Mouse (Mus musculus) thymus, postnatal 14 days (tissue): Measurements from ENCODE around the gene Myo1f.
"Not testable (repeated sequence)": the region's sequence is repeated elsewhere in the genome, so short reads cannot be mapped to it uniquely, and the experiment has no call there.

ENCODE experiments used
- DNase-seq: peaks from one replicate; pipeline ENCODE4 v3.0.0; 2021

The Myo1f gene

DNA sequence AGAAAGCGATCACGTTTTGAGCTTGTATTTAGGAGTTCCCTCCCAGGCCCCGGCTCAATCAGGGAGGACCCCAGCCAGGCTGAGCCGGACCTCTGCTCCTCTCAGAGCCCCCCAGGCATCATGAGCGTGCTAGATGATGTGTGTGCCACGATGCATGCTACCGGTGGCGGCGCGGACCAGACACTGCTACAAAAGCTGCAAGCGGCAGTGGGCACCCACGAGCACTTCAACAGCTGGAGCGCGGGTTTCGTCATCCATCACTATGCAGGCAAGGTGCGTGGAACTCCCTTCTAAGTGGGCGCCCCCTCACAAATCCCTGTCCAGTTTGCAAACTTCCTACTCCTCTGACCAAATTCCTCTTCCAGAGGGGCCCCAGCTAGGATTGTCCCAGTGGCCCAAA is 30.5 kb downstream of the Myo1f start:
- DNase-seq = no peak

DNA sequence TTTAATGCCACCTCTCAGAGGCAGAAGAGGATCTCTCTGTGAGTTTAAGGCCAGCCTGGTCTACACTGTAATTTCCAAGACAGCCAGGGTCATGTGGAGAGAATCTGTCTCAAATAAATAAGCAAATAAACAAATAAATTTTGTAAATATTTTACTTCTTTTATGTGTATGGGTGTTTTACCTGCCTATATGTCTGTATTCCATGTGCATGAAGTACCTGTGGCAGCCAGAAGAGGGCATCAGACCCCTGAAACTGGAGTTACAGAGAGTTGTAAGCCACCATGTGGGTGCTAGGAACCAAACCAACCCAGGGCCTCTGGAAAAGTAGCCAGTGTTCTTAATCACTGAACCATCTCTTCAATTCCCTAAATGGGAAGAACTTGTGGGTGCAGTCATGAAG is 41.8 kb downstream of the Myo1f start:
- no peak for DNase-seq

DNA sequence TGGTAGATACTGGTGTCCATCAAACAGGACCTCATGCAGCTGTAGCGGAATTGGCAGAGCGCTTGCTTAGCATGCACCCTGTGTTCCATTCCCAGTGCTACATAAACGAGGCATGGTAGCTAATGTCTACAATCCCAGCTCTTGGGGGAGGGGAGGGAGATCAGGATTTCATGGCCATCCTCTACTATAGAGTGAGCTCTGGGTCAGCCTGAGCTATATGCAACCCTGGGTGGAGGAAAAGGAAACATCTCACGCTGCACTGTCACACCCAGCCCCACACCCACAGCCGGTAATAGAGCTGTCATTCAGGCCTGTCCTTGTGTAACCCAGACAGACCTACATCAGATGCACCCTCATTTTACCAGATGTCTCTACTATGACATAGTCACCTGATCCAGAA is 43.0 kb downstream of the Myo1f start:
- no peak for DNase-seq

DNA sequence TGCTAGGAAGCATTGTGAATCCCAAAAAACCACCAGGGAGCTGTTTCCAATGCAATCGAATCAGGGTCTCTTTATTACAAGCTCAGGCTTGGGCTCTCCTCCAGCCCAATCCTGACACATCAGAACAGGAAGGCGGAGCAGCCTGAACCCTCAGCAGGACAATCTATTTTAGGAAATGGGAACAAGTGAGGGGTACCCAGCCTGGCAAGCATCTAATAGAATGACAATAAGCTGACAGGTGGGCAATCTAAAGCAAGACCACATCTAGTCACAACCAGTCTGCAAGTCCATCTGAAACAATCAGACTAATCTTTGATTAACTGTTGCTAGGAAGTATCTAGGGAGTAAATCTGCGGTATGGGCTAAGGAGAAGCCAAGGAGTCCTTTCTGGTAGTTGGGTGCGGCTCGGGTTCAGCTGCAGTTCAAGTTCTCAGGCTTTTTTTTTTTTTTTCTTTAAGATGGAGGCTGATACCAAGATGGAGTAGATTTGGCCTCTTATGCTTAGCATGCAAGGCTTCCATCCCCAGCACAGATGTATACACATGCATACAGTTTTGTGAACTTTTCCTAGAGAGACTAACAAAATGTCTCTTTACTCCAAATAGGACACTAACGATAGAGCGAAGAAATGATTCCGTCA is 44.4 kb downstream of the Myo1f start:
- no peak for DNase-seq

DNA sequence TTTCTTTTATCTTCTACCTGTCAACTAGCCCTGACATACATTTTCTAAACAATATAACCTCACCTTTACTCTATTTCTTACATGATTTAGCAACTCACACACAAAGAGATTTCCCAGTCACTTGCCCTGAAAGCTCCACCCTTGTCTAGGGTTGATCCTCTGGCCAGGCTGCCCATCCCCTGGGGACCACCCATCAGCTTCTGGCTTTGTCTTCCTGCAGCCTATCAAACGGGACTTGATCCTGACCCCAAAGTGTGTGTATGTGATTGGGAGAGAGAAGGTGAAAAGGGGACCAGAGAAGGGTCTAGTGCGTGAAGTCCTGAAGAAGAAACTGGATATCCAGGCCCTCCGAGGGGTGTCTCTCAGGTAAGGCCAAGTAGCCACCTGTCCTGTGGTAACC is 45.3 kb downstream of the Myo1f start:
- no peak for DNase-seq

DNA sequence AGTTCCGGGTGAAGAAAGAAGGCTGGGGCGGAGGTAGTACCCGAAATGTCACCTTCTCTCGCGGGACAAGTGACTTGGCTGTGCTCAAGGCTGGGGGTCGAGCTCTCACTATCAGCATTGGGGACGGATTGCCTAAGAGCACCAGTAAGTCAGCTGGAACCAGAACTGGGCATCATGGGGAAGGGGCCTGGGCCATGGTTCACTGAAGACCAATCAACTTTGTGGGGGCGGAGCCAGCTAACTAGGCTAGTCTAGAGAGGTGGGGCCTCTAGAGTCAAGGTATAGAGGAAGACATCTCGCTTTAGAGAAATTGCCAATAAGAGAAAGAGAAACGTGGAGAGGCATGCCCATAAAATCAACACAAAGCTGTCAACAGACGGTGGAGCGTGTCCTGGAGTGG is 46.4 kb downstream of the Myo1f start:
- DNase-seq = no peak

DNA sequence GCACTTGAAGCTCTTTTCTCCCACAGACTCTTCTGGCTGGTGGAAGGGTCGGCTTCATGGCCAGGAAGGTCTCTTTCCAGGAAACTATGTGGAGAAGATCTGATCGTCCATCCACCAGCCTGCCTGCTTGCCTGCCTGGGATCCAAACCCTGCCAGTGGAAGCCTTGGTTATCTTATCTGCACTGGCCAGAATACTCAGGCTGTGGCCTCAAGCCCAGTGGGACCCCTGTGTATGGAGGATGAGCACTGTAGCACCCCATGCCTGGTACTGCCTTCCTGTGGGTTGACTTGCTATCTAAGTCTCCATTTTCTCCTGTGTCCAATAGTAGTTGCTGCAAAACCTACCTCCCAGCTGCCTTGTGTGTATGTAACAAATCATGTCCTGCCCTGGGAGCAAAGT is 51.8 kb downstream of the Myo1f start:
- no peak for DNase-seq

DNA sequence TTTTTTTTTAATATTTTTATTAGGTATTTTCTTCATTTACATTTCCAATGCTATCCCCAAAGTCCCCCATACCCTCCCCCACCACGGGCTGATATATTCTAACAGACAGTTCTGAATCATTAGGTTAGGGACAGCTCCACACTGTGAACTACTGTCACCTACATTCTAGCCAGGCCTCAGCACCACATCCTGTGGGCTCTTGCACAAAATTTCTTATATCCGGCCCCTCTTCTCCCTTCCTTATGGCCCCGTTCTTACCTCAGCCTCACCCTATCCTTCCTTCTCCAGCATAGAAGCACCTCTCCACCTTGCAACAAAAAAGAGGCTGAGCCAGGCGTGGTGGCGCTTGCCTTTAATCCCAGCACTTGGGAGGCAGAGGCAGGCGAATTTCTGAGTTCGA is 55.0 kb downstream of the Myo1f start:
- DNase-seq = no peak

DNA sequence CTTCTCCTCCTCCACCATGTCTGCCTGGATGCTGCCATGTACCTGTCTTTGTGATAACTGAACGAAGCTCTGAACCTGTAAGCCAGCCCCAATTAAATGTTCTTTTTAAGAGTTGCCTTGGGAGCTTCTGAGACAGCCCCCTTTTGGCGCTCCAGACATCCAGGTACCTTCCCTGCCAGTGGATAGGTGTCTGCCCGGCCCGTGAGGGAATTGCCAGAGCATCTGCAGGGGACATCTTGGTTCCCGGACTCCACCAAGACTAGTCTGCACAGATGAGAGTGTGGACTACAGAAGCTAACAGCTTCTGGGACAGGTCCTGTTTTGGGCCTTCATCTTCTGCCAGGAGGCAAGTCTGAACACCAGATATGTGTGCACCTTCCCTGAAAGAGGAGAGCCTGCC is 58.2 kb downstream of the Myo1f start:
- not testable (repeated sequence) for DNase-seq

DNA sequence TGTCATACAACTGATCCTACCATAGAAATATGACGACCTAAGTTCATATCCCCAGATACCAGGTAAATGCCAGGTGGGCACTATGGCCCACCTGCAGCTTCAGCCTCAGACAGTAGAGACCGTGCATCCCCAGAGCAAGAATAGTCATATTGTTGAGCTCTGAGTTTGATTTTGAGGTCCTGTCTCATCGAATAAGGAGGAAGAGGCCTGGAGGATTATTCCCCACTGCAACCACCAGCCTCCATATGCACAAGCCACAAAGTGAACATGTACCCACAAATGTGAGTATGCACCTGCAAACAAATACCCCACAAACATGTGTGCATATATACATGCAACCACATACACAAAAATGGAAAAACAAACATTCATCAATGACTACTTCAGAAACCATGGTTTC is 71.8 kb downstream of the Myo1f start:
- no peak for DNase-seq

DNA sequence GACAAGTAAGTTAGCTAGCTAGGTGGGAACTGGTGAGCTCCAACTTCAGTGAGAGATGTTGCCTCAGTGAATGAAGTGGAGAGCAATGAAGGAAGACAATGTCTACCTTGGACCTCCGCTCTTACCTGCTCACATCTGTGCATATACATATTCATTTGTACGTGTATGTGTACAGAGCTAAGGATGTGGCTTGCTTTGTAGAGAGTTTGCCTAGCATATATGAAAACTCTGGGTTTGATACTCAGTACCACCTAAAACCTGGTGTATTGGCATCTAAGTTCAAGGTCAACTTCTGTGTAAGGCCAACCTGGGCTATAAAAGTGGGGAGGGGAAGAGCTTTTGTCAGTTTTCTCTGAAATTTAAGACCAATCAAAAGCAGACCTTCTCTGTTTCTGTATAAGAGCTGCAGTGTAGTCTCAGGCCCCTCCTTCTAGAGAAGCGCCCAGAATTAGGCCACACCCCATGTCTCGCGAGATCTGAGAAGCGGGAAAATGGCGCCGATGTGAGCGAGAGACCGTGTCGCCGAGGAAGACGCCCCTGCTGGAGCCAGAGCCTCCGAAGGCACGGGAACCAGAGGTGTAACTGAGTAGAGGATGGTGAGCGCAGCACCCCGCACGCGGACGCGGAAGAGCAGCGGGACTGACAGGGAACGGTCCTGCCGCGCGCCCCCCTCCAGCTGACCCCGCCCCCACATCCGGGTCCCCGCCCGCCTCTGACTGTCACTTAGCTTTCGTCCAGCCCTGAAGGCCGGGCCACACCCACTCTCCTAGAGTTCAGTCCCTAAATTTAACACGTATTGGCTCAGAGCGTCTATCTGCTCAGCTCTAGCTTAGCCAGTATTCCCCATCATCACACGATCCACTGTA is 73.3 kb downstream of the Myo1f start, which contains the start of gene Zfp414:
TSS of gene Zfp414 (plus strand) at position 470 of the 866 bp plus-strand sequence.
- peak; percentile 92 for DNase-seq

DNA sequence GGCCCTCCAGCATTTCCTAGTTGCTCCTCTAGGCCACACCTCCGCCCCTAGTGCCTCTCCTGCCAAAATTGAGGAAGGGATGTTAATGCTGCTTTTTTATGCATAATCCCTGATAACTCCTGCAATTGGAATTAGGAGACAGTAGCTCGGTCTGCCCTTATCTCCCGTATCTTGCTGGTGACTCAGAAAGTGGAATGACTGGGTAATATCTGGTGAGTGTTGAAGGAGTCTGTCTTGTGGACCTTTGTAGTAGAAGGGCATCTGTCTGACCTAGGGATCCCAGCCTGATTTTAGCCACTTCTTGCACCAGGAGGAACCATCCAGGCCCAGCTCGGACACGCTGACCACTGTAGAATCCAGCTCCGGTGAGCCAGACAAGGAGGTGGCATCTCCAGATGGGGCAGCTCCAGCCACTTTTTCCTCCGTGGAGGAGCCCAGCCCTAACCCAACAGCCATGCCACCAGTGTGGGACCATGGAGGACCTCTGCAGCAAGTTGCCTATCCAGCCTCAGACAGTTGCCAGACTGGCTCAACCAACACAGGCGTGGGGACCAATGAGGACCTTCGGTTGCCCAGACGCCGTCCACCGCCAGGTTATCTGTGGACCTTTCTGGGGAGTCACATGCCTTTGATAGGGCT is 74.1 kb downstream of the Myo1f start:
- DNase-seq = peak; percentile 24

DNA sequence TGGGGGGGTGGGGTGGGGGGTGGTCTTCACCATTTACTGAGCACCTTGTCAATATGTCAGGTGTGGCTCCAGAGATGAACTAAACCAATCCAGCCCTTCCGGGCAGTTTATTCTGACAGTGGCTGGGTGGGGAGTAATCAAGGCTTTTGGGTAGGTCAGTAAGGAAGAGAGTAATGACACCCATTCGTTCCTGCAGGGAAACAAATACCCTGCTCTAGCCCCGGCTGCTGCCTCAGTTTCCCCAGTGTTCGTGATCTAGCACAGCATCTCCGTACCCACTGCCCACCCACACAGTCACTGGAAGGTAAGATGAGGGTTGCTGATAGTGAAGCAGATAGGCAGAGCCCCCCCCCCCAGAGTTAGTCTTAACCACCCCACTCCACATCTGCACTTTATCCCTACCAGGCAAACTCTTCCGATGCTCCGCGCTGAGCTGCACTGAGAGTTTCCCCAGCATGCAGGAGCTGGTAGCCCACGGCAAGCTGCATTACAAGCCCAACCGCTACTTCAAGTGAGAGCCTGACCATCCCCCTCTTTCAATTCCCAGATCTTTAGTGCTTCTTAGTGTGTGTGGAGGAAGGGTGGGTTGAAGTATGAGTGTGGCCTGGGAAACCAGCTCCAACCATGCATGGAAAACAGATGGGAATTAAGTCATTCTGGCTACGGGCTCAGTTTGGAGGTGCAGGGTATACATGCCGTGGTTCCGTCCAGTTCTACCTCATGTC is 74.8 kb downstream of the Myo1f start:
- no peak for DNase-seq

DNA sequence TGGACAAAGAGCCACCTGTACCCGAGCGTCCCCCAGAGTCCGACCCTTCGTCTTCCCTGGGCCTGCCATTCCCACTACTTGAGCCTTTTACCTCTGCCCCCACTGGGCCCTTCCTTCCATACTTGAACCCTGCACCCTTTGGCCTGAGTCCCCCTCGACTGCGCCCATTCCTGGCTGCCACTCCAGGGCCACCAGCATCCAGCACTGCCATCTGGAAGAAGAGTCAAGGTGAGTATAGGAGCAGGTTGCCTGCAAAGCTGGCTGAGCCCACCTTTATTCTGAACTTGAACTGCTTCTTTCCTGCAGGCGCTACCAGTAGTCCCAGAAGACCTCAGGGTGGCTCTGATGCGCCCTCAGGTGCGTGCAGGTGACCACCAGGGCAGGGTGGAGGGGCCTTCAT is 75.7 kb downstream of the Myo1f start:
- DNase-seq = no peak

DNA sequence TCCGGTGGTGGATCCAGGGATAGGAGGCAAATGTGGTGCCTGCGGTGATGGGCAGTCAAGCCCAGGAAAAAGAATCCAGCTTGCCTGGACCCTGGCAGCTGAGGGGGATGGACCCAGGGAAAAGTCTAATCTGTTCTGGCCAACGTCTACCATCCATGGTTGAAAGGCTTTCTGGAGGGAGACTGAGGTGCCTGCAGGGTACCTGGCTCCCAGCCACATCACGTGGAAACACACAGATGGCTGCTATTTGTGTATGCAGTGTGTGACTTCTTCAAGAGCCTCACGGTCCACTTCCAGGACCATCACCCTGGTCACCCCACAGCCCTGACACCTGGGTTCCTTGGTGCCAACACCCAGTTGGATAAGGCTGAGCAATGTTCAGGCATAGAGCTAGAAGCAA is 76.3 kb downstream of the Myo1f start:
- no peak for DNase-seq

DNA sequence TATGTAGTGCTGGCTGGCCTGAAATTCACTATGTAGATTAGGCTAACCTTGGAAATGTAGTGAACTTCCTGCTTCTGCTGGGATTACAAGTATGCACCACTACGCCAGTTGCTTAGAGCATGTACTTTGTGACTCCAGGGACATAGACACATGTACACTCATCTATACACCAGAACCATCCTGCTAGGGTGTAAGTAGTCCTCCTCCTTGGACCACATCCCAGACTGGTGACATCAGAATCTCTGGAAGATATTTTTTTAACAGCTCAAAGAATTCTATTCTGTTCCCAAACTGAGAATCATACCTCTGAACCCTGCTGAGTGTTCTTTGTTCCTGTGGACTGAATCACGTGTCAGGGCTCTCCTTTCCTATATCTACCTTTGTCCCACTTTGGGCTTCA is 81.5 kb downstream of the Myo1f start:
- DNase-seq = no peak

DNA sequence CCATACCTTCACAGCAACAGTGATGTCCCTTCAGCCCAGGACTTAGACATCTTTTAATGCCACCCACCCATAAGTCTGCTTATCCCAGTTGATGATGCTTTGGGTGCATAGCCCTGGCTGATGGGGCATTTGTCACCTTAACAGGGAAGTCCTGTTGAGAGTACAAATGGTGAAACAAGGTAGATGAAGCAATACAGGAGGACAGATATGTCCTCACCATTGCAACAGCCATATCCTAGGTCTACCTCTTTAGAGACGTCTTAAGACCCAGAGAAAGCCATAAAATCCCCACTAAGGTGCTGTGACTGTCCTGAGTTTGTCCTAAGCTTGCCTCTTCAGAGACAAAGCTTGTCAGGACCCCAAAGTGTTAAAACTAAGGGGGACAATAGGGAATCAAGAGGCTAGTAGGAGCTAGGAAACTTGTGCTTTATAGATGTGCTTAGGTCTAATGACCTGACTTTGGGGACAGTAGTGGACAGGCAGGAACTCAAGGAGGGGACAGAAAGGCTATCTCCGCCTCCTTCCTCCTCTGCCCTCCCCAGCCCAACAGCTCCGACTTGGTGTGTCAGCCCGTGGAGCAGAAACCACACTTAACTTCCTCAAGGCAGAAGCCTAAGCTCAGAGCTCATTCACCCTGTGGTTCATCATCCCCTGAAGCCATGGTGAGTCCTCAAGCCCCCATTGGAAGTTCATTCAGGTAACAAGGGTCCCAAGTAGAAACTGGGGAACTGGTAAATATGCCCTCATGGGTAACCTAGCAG is 82.2 kb downstream of the Myo1f start, which contains the start of gene Pram1:
TSS of gene Pram1 (plus strand) at position 541 of the 761 bp plus-strand sequence.
- DNase-seq = no peak

DNA sequence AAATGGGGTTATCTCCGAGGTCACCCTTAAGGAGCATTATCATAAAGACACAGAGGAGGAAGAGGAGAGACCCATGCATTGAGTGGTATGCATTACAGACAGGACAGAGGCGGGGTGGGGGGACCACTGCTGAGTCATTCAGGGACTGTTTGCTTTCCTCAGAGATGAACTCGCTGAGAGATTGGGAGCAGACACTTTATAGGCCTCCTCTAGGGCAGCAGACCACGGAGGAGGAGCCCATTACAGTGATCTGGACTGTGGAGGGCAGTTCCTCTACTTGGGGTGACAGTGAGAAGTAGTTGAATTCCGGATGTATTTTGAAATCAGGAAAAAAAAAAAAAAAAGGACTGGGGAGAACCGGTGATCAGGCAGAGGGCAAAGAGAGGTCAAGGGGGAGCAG is 84.2 kb downstream of the Myo1f start:
- DNase-seq = no peak

DNA sequence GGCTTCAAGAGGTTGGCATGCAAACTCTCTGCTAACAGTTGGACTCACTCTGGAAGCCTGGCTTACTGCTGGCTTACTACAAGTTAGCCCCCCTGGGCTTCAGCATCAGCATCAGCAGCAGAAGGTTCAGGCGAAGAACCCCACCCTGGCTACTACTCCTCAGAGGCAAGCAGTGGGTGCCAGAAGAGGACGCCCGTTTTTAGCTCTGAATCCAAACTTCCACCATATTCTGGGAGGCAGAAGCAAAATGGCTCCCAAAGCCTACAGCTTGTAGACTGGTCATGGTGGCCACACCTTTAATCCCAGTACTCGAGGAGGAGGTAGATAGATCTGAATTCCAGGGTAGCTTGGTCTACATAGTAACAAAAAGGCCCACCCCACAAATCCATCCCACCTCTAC is 88.6 kb downstream of the Myo1f start:
- DNase-seq = no peak

DNA sequence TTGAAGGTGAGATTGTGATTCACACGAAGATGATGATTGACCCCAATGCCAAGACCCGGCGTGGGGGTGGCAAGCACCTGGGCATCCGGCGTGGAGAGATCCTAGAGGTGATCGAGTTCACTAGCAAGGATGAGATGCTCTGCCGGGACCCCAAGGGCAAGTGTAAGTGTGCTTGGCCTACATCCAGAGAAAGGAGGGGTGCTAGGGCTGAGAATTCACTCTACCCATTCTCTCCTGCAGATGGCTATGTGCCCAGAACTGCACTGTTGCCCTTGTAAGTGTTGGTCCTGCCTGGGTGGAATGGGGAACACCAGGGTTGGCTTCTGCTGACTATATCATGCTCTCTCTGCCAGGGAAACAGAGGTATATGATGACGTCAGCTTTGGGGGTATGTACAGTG is 89.6 kb downstream of the Myo1f start:
- DNase-seq = no peak

DNA sequence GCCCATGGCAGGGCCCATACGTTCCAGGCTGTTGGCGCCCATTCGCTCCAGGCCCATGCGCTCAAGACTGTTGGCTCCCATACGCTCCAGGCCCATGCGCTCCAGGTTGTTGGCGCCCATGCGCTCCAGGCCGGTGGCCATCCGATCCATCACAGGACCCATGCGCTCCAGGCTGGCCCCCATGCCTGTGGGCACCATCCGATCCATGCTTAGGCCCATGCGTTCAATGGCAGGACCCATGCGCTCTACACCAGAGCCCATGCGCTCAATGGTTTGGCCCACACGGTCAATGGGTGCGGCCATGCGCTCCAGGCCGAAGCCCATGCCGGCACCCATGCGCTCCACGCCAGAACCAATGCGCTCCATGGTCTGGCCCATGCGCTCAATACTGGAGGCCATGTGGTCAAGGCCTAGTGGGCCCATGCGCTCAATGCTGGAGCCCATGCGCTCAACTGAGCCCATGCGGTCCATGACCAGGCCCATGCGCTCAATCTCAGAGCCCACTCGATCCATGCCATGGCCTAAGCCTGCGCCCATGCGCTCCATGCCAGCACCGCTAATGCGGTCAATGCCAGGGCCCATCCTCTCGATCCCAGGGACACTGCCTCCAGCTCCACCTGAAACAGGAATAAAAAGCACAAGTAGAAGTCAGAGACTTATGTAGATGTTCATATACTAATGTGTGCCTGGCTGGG is 94.4 kb downstream of the Myo1f start:
- no peak for DNase-seq
